Mouse (Mus musculus) CD8-positive naive resting alpha-beta T cell, adult 57 days (primary cell): ENCODE data around the gene Ticam1. TPM values are rescaled to one million over a fixed set of nuclear protein-coding genes. Genes with fewer than 3 reads are reported as not detected.

Source experiments
- total RNA-seq: library from RNA; stranded (reverse); gene quantifications from one replicate; pipeline ENCODE4 v1.2.4, GENCODE M21; 2023

Gene Ticam1
- 11.1 TPM for total RNA-seq

GRCm38 (mm10) chr17:56276643-56277566 is at the start of gene Ticam1:
Gene Ticam1 (minus strand): TSS chr17:56276786.

GRCm38 (mm10) chr17:56325450-56326152 is 49.0 kb upstream of the Ticam1 start, which contains the start of gene Kdm4b:
Gene Kdm4b (plus strand): TSS chr17:56326062.

GRCm38 (mm10) chr17:56303160-56303846 is 26.7 kb upstream of the Ticam1 start, which contains the start of gene Uhrf1:
Gene Uhrf1 (plus strand): TSS chr17:56303321.

GRCm38 (mm10) chr17:56300186-56300585 is 23.6 kb upstream of the Ticam1 start, which contains the start of gene Arrdc5:
Gene Arrdc5 (minus strand): TSS chr17:56300286.

GRCm38 (mm10) chr17:56292531-56293222 is 16.1 kb upstream of the Ticam1 start, which contains the start of gene Plin3:
Gene Plin3 (minus strand): TSS chr17:56292873.

GRCm38 (mm10) chr17:56256239-56256881 is 20.2 kb downstream of the Ticam1 start, which contains the start of gene Fem1a:
Gene Fem1a (plus strand): TSS chr17:56256810.

Other genes with a start within 250 kb of the Ticam1 start
- gene Sh3gl1, start 240.2 kb downstream of the Ticam1 start, total RNA-seq = 125 TPM
- gene Chaf1a, start 236.3 kb downstream of the Ticam1 start, total RNA-seq = 1.4 TPM
- 63.8 TPM for gene Ubxn6, start 201.8 kb downstream of the Ticam1 start, total RNA-seq
- gene Hdgfl2, start 197.2 kb downstream of the Ticam1 start, total RNA-seq = 109 TPM
- not detected for gene Plin4, start 167.0 kb downstream of the Ticam1 start, total RNA-seq
- not detected for gene Plin5, start 159.2 kb downstream of the Ticam1 start, total RNA-seq
- 0.37 TPM for gene Lrg1, start 154.8 kb downstream of the Ticam1 start, total RNA-seq
- gene Sema6b, start 136.4 kb downstream of the Ticam1 start, total RNA-seq = 0.15 TPM
- gene Tnfaip8l1, start 114.3 kb downstream of the Ticam1 start, total RNA-seq = 13.9 TPM
- 52.7 TPM for gene Mydgf, start 92.9 kb downstream of the Ticam1 start, total RNA-seq
- gene Dpp9, start 57.9 kb downstream of the Ticam1 start, total RNA-seq = 54.6 TPM
- 20.9 TPM for gene Fem1a, start 20.0 kb downstream of the Ticam1 start, total RNA-seq
- gene Plin3, start 16.1 kb upstream of the Ticam1 start, total RNA-seq = 22.9 TPM
- gene Arrdc5, start 23.5 kb upstream of the Ticam1 start, total RNA-seq = not detected
- 6.6 TPM for gene Uhrf1, start 26.5 kb upstream of the Ticam1 start, total RNA-seq
- 74.3 TPM for gene Kdm4b, start 49.3 kb upstream of the Ticam1 start, total RNA-seq
- 13.2 TPM for gene Ptprs, start 199.7 kb upstream of the Ticam1 start, total RNA-seq
- not detected for gene Znrf4, start 235.6 kb upstream of the Ticam1 start, total RNA-seq